Mouse (Mus musculus) gastrocnemius, adult 18-20 months (tissue): Measurements from ENCODE around the gene Mfsd2a. TPM values are rescaled to one million over a fixed set of nuclear protein-coding genes. Genes with fewer than 3 reads are reported as not detected.

Experiments
- total RNA-seq, 2 experiments: library from RNA; stranded (reverse); gene quantifications; 2 replicates each; pipeline ENCODE4 v1.2.3; 2021

The Mfsd2a gene
- total RNA-seq, 2 experiments from 2014 or later = 0.39 to 0.81 TPM

Other genes with a start within 250 kb of the Mfsd2a start
- 10 to 100 TPM; 11.4 to 12.7 TPM for gene Ppt1, start 124.9 kb downstream of the Mfsd2a start, total RNA-seq
- 10 to 100 TPM; 16.7 to 25.5 TPM for gene Cap1, start 75.1 kb downstream of the Mfsd2a start, total RNA-seq
- under 1 TPM; 0.12 to 0.64 TPM for gene Mycl, start 34.5 kb upstream of the Mfsd2a start, total RNA-seq
- 1 to 10 TPM; 6.5 to 6.8 TPM for gene Trit1, start 55.4 kb upstream of the Mfsd2a start, total RNA-seq
- not detected for gene Bmp8b, start 144.0 kb upstream of the Mfsd2a start, total RNA-seq
- not detected for gene Oxct2b, start 155.1 kb upstream of the Mfsd2a start, total RNA-seq
- gene Ppie, start 178.8 kb upstream of the Mfsd2a start, total RNA-seq = 10 to 100 TPM; 20.5 to 20.9 TPM
- not detected for gene Hpcal4, start 222.0 kb upstream of the Mfsd2a start, total RNA-seq
- gene Nt5c1a, start 240.3 kb upstream of the Mfsd2a start, total RNA-seq = 10 to 100 TPM; 41.3 to 43.9 TPM